Mouse (Mus musculus) kidney, embryonic 16.5 days (tissue): ENCODE measurements at regions not wholly inside any gene's neighbourhood (a gene's known extent, or its start where the extent isn't known, plus 50 kb on each side); places are given as distances from the start of the nearest gene placed in this dataset.

Source experiments
- ATAC-seq: fragments of 200-750 bp; cut with Nextera tagmentation; 2 replicates; pipeline ENCODE4 v1.8.0; 2017; ENCODE audit warnings: moderate TSS enrichment; ENCODE audit not compliant: low FRiP score, low TSS enrichment
- H3K27ac ChIP-seq: fragments of 300-500 bp; sonication (generic); 2 replicates; pipeline ENCODE4 v1.5.1; 2014; ENCODE audit warnings: low read length
- H3K27me3 ChIP-seq: fragments of 300-500 bp; sonication (generic); 2 replicates; pipeline ENCODE4 v1.6.1; 2014; ENCODE audit warnings: low read length, control low read depth, mixed read lengths; ENCODE audit not compliant: insufficient read depth
- H3K36me3 ChIP-seq: fragments of 300-500 bp; sonication (generic); 2 replicates; pipeline ENCODE4 v1.6.1; 2014; ENCODE audit warnings: low read length, control low read depth, mixed read lengths; ENCODE audit not compliant: insufficient read depth
- H3K4me1 ChIP-seq: fragments of 300-500 bp; sonication (generic); 2 replicates; pipeline ENCODE4 v1.6.1; 2014; ENCODE audit warnings: low read length, control low read depth, mixed read lengths; ENCODE audit not compliant: insufficient read depth
- H3K4me2 ChIP-seq: fragments of 300-500 bp; sonication (generic); replicated peaks from 2 replicates; pipeline ENCODE4 v1.6.1; 2014; ENCODE audit warnings: low read depth, low read length
- H3K4me3 ChIP-seq: fragments of 300-500 bp; sonication (generic); 2 replicates; pipeline ENCODE4 v1.5.1; 2014; ENCODE audit warnings: mild to moderate bottlenecking, low read length
- H3K9ac ChIP-seq: fragments of 300-500 bp; sonication (generic); replicated peaks from 2 replicates; pipeline ENCODE4 v1.6.1; 2014; ENCODE audit warnings: low read length
- H3K9me3 ChIP-seq: fragments of 300-500 bp; sonication (generic); 2 replicates; pipeline ENCODE4 v1.6.1; 2016; ENCODE audit warnings: low read length, control low read depth
- WGBS: fragments of 180-500 bp; shearing (Covaris S2); extraction: QIAGEN DNeasy Blood & Tissue Kit; methylation state at CpG from one replicate; pipeline ENCODE4 v1.1.7; 2014; 5-methylcytosine and 5-hydroxymethylcytosine counted together

DNA sequence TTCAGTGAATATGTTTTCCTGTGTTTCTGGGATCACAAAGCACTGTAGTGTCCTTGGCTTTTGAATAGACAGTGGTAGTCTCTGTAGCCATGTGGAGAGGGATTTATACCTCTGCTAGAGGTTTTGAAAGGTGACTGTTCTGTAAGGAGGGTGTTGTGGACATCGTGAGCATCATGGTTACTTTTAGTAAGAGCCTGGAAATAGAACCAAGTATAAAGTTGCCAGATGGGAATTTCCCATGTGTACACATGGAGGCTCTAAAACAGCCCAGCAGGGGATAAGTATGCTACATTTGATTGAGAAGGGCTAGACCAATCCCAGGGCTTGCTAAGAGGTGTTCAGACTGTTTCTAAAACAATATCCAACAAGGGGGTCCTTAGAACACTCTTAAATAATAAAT is 51.5 kb upstream of the Raph1 start:
- WGBS: 88% methylated on average over 1 of the region's 1 CpGs
- Histone ChIP-seq H3K27me3 (no peaks in the 10 kb centered on the region), H3K36me3 (no peaks in the 10 kb centered on the region), H3K4me1 (no peaks in the 10 kb centered on the region), H3K4me2 (no peak overlapping the region), H3K4me3 (no peak overlapping the region), H3K27ac (no peak overlapping the region), H3K9me3 (no peaks in the 10 kb centered on the region), H3K9ac (no peak overlapping the region)
- no peak for ATAC-seq

DNA sequence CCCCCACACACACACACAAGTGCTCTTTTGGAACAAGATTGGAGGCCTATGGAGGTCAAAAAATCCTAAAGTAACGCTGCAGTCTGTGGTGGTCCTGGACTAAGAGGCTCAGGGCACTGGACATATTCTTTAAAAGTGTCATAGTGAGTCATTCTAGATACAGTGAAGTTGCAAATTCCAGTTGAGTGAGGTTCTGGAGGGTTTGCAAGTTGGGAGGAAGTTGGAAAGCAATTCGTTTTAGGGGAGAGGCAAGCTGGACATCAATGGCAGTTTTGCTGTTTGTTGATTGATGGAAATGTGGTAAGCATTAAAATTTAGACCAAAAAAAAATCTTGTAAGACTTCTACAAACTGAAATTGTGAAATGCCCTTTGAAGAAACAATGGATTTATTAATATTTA is 50.0 kb upstream of the Raph1 start:
- WGBS: 72% methylated on average over 2 of the region's 2 CpGs
- ATAC-seq: no peak

More for the DNA sequence above, 50.0 kb upstream of the Raph1 start:
- H3K9me3 ChIP-seq: no peaks in the 10 kb centered on the region
- H3K4me3 ChIP-seq: no peak overlapping the region
- no peaks in the 10 kb centered on the region for H3K4me1 ChIP-seq
- no peaks in the 10 kb centered on the region for H3K36me3 ChIP-seq
- H3K27me3 ChIP-seq: no peaks in the 10 kb centered on the region
- H3K4me2 ChIP-seq: no peak overlapping the region
- H3K27ac ChIP-seq: no peak overlapping the region
- H3K9ac ChIP-seq: no peak overlapping the region
